ENCODE assay signal across 7 mouse cellular contexts in the genomic region with DNA sequence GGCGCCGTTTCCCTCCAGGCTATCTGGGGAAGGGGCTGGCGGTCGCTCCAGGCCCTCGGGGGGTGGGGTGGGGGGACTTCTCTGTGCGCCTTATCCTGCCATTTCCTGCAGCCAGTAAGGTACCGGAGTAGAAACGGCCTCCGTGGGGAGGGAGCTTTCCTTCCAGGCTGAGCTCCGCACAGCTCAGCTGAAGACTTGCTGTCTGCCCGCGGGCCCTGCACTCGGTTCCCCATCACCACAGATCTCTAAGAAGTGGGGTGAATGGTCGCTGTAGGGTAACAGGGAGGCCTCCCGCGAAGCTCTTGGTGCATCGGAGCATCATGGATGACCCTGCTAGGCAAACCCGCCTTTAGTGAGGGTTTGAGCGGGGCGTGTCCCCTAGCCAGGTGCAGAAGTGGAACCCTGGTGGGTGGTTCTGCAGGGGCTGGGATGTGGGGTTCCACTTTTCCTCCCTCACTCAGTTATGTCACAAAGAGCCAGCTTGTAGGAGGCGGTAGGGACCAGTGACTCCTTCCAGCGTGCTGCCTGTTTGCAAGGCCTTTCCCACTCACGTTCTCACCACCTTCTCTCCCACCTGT. TPM values are rescaled to one million over a fixed set of nuclear protein-coding genes. Genes with fewer than 3 reads are reported as not detected.
DNase-seq lines count a peak whose midpoint lies in the region; ATAC-seq and TF ChIP-seq lines count a peak whose summit lies in the region.

No protein-coding gene starts in this region.

- H3K4me3 ChIP-seq in megakaryocyte, embryonic 14.5 days (replicated peaks), result peak overlapping the region; percentile 91
- H3K4me3 ChIP-seq in forebrain, embryonic 11.5 days (ENCODE audit: low read depth, low read length), result peak overlapping the region; percentile 52
- peak overlapping the region; percentile 54 for H3K4me3 ChIP-seq in intestine, postnatal 0 days (ENCODE audit: low read depth, low read length)
- H3K4me3 ChIP-seq in olfactory bulb, adult 2 months (ENCODE audit: insufficient read depth, low read depth, low read length), result peak overlapping the region; percentile 84

- TF ChIP-seq CTCF in intestine, postnatal 0 days (IDR thresholded peaks at IDR 0.05; ENCODE audit: low read depth), result no peak
- no peak for TF ChIP-seq CTCF in olfactory bulb, adult 2 months (IDR thresholded peaks at IDR 0.05; ENCODE audit: insufficient read depth, low read depth, low read length)

- no peak for TF ChIP-seq POLR2A in olfactory bulb, adult 2 months (IDR thresholded peaks at IDR 0.05; ENCODE audit: insufficient read depth, low read depth, low read length)

- no peaks in the 10 kb centered on the region for H3K36me3 ChIP-seq in megakaryocyte, embryonic 14.5 days (replicated peaks; ENCODE audit: low read length)
- no peaks in the 10 kb centered on the region for H3K36me3 ChIP-seq in forebrain, embryonic 11.5 days (ENCODE audit: control insufficient read depth, insufficient read depth, low read length)
- H3K36me3 ChIP-seq in intestine, postnatal 0 days (ENCODE audit: control insufficient read depth, insufficient read depth), result no peaks in the 10 kb centered on the region

- 9% methylated on average over 23 of the region's 23 CpGs for WGBS in forebrain, embryonic 11.5 days
- 19% methylated on average over 23 of the region's 23 CpGs for WGBS in intestine, postnatal 0 days
- 12% methylated on average over 23 of the region's 23 CpGs for WGBS in olfactory bulb, adult 2 months

- H3K27ac ChIP-seq in forebrain, embryonic 11.5 days (ENCODE audit: low read depth, low read length), result no peak overlapping the region
- no peak overlapping the region for H3K27ac ChIP-seq in intestine, postnatal 0 days (ENCODE audit: low read depth, low read length)
- H3K27ac ChIP-seq in olfactory bulb, adult 2 months (ENCODE audit: insufficient read depth, low read depth, low read length), result peak overlapping the region; percentile 92

- H3K9ac ChIP-seq in forebrain, embryonic 11.5 days (ENCODE audit: low read length), result peak overlapping the region; percentile 53
- no peak overlapping the region for H3K9ac ChIP-seq in intestine, postnatal 0 days (ENCODE audit: low read depth, low read length)

- peak overlapping the region; percentile 99 for H3K4me2 ChIP-seq in forebrain, embryonic 11.5 days (ENCODE audit: low read depth, low read length, severe bottlenecking)
- peak overlapping the region; percentile 80 for H3K4me2 ChIP-seq in intestine, postnatal 0 days (replicated peaks; ENCODE audit: low read depth)

- peaks cover 65% of the 10 kb centered on the region for H3K4me1 ChIP-seq in megakaryocyte, embryonic 14.5 days
- H3K4me1 ChIP-seq in forebrain, embryonic 11.5 days (replicated peaks; ENCODE audit: control insufficient read depth, insufficient read depth, low read length), result peaks cover 15% of the 10 kb centered on the region
- peaks cover 12% of the 10 kb centered on the region; the same call in 1 of the 2 replicates for H3K4me1 ChIP-seq in intestine, postnatal 0 days (replicated peaks; ENCODE audit: control insufficient read depth, insufficient read depth, low read length)
- H3K4me1 ChIP-seq in olfactory bulb, adult 2 months (ENCODE audit: control insufficient read depth, insufficient read depth, low read length), result peaks cover 39% of the 10 kb centered on the region

- DNase-seq in forebrain, embryonic 11.5 days (ENCODE audit: low spot score), result no peak
- no peak for DNase-seq in ovary, postnatal 10 days (ENCODE audit: low spot score)
- DNase-seq in adrenal gland, postnatal 25 days, result no peak

- peaks cover 9% of the 10 kb centered on the region for H3K9me3 ChIP-seq in megakaryocyte, embryonic 14.5 days
- H3K9me3 ChIP-seq in forebrain, embryonic 11.5 days (ENCODE audit: control insufficient read depth, low read length), result no peaks in the 10 kb centered on the region
- no peaks in the 10 kb centered on the region for H3K9me3 ChIP-seq in intestine, postnatal 0 days (ENCODE audit: control insufficient read depth)

- peaks cover 87% of the 10 kb centered on the region for H3K27me3 ChIP-seq in megakaryocyte, embryonic 14.5 days (replicated peaks)
- peaks cover 26% of the 10 kb centered on the region for H3K27me3 ChIP-seq in forebrain, embryonic 11.5 days (ENCODE audit: control insufficient read depth, insufficient read depth, low read length)
- H3K27me3 ChIP-seq in intestine, postnatal 0 days (replicated peaks; ENCODE audit: control insufficient read depth, insufficient read depth, low read length), result peaks cover 35% of the 10 kb centered on the region

- ATAC-seq in megakaryocyte, adult 5-6 weeks (ENCODE audit: poor library complexity, severe bottlenecking), result no peak
- no peak for ATAC-seq in forebrain, embryonic 11.5 days (replicated peaks; ENCODE audit: low FRiP score)
- ATAC-seq in intestine, postnatal 0 days, result no peak

RNA-seq across cellular contexts. Expression of gene Ppp1r16b, which starts 3.3 kb away (rescaled TPM):
- polyA plus RNA-seq in megakaryocyte, embryonic 14.5 days (2012; ENCODE audit: insufficient read depth, low replicate concordance), result 1.6 and 3.6 TPM in 2 replicates
- total RNA-seq in megakaryocyte, adult 5-6 weeks (2015), result 0.58 and 0.98 TPM in 2 replicates
- 0.70 and 1.3 TPM in 2 replicates for total RNA-seq in megakaryocyte, adult 5-6 weeks (2017)
- polyA plus RNA-seq in forebrain, embryonic 11.5 days (2014; fragmentation: Nextera tagmentation; extraction: Ambion mirVana), result 2.8 TPM in 2 replicates
- 3.3 and 3.4 TPM in 2 replicates for polyA plus RNA-seq in intestine, postnatal 0 days (2015; fragmentation: Nextera tagmentation; extraction: Ambion mirVana)
- 72.6 TPM in 1 of 2 replicates, not detected in the other for polyA plus RNA-seq in olfactory bulb, adult 2 months (2012; ENCODE audit: insufficient read depth, insufficient read length, low replicate concordance, missing spikeins)
- 15.8 and 19.0 TPM in 2 replicates for total RNA-seq in adrenal gland, postnatal 25 days (2021)

RNA-seq across cellular contexts. Expression of gene Actr5, which starts 43.8 kb away (rescaled TPM):
- polyA plus RNA-seq in megakaryocyte, embryonic 14.5 days (2012; ENCODE audit: insufficient read depth, low replicate concordance), result 2.1 and 5.7 TPM in 2 replicates
- total RNA-seq in megakaryocyte, adult 5-6 weeks (2015), result 7.1 and 8.0 TPM in 2 replicates
- total RNA-seq in megakaryocyte, adult 5-6 weeks (2017), result 13.0 and 13.1 TPM in 2 replicates
- polyA plus RNA-seq in forebrain, embryonic 11.5 days (2014; fragmentation: Nextera tagmentation; extraction: Ambion mirVana), result 20.6 and 20.7 TPM in 2 replicates
- polyA plus RNA-seq in intestine, postnatal 0 days (2015; fragmentation: Nextera tagmentation; extraction: Ambion mirVana), result 3.7 and 5.3 TPM in 2 replicates
- not detected in 2 replicates for polyA plus RNA-seq in olfactory bulb, adult 2 months (2012; ENCODE audit: insufficient read depth, insufficient read length, low replicate concordance, missing spikeins)
- 9.9 and 14.8 TPM in 2 replicates for total RNA-seq in adrenal gland, postnatal 25 days (2021)

RNA-seq across cellular contexts. Expression of gene Slc32a1, which starts 58.0 kb away (rescaled TPM):
- polyA plus RNA-seq in megakaryocyte, embryonic 14.5 days (2012; ENCODE audit: insufficient read depth, low replicate concordance), result 1.6 and 1.9 TPM in 2 replicates
- total RNA-seq in megakaryocyte, adult 5-6 weeks (2015), result 0.07 TPM in 1 of 2 replicates, not detected in the other
- total RNA-seq in megakaryocyte, adult 5-6 weeks (2017), result 0.12 TPM in 1 of 2 replicates, not detected in the other
- 1.9 and 2.5 TPM in 2 replicates for polyA plus RNA-seq in forebrain, embryonic 11.5 days (2014; fragmentation: Nextera tagmentation; extraction: Ambion mirVana)
- polyA plus RNA-seq in intestine, postnatal 0 days (2015; fragmentation: Nextera tagmentation; extraction: Ambion mirVana), result not detected in 2 replicates
- polyA plus RNA-seq in olfactory bulb, adult 2 months (2012; ENCODE audit: insufficient read depth, insufficient read length, low replicate concordance, missing spikeins), result not detected in 2 replicates
- not detected in 2 replicates for total RNA-seq in adrenal gland, postnatal 25 days (2021)
